Mouse (Mus musculus) right cerebral cortex, adult 2 months (tissue): ENCODE data around the gene Pum2.
"Not testable (repeated sequence)": the region's sequence is repeated elsewhere in the genome, so short reads cannot be mapped to it uniquely, and the experiment has no call there.

Experiments
- DNase-seq, 2 experiments: peaks; one replicate each; pipeline ENCODE4 v3.0.0; 2021 to 2022; ENCODE audit warnings: low spot score in 2 of 2

Pum2 gene

DNA sequence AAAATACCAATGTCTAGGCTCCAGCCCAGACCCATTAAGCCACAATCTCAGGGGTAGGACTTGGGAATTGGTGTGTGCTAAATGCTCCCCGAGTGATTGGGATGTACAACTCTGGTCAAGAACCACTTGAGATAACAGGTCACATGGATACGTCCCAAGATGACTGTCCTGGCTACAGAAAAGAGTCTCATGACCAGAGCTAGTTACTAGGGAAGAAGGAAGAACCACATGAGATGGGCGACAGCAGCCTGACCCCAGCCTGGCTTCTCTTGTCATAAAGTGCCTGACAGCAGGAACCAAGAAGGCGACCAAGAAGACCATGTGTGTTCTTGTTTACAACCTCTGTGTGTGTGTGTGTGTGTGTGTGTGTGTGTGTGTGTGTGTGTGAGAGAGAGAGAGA is 4.5 kb upstream of the Pum2 start:
- DNase-seq = no peak

DNA sequence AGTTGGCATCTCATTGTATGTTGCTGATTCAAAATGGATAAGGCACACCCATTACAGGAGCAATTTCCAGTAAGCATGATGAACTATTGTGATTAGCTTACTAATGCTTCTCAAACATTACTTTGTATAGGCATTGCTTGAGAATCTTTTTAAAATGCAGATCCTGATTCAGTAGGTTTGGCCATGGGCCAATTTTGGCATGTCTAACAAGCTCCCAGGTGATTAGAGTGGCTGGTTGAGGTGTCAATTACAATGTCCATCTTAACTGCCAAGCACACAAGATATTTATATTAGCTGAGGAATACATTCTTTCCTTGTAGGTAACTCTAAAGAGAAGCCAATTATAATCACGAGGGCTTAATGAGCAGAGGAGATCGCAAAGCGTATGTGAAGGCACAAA is 4.1 kb upstream of the Pum2 start:
- no peak for DNase-seq

DNA sequence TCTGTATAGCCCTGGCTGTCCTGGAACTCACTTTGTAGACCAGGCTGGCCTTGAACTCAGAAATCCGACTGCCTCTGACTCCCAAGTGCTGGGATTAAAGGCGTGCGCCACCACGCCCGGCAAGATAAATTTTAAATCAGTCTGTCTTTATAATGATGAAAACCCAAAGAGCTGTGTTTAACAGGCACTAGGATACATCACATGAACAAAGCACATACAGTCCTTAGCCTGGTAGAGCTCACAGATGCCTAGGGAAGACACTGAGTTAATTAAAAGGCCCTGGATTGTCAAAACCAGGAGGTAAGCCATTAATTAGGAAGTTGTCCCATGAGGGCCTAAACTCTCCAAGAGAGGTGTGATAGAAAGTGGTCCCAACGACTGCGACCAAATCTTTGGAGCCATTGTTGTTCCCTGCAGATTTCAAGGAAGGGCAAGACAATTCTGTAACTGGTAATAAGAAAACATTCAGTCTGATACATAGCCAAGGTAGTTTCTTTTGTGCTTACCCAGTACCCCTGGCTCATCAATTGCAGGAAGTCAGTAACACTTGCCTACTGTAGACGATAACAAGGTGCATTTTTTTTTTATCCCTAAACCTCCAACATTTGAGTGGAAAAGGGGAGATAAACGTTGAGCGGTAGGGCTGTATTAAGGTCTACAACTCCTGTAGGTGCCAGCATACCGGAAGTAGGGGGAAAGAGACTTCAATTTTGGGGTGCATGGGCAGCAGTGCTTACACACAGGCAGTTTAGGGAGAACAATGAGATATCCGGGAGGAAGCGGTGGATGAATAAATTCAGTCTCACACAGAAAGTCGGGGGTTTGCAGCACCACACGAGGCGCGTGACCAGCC is 587 bp upstream of the Pum2 start:
- DNase-seq = no peak

DNA sequence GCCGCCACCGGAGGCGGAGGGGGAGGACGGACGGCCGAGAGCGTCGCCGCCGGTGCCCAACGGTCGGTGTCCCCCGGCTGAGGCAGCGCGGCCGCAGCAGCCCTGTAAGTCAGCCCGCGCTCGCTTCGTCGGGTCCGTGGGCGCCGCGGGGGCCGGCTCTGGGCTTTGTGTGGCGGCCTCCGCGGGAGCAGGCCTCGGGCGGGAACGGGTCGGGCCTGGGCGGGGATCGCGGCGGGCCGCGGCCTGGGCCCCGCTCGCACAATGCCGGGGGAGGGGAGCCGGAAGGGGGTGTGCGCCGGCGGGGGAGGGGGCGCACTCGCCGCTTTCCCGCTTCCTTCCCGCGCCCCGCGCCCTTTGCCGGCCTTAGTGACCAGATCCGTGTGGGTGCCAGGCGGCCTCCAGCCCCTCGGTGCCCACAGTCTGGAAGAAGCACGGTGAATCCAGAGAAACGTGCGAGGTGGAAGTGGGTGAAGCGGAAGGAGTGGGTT is 487 bp downstream of the Pum2 start:
- DNase-seq = peak; percentile 35 to 37

DNA sequence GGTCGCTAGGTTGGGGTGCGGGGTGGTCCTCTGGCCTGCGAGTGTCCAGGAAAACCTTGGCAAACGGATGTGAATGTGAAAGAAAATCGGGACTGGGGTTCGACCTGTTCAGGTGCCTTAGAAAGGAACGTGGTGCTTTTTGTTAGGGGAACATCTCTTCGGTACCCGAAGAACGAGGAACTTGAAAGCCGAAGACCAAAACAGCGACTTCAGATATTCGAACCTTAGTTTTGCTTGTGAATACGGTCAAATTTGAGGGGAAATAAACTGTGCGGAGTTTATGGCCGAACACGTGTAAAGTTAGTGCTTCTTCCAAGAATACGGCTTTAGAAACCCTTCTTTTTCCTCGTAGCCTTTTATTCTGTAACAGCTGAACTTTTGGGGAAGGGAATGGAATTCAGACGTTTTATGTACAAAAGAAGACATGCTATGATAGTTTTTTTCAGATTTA is 982 bp downstream of the Pum2 start:
- no peak for DNase-seq

DNA sequence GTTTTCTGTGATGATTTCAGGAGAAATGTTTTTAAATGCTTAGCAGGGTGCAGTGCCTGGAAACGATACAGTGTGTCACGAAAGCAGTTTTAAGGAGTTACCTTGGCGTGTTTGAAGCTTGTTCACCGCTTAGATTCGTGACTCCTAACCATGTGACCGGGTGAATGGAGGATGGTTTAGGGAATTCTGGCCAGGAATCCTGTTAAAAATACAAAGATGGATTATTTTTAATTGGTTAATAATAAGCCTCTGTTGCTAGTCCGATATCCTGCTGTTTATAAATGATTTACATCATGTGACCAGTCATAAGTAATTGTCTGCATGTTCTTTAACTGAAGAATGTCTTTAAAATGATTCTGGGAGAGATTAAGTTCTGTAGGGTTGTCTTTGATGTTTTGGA is 1.4 kb downstream of the Pum2 start:
- DNase-seq = no peak

DNA sequence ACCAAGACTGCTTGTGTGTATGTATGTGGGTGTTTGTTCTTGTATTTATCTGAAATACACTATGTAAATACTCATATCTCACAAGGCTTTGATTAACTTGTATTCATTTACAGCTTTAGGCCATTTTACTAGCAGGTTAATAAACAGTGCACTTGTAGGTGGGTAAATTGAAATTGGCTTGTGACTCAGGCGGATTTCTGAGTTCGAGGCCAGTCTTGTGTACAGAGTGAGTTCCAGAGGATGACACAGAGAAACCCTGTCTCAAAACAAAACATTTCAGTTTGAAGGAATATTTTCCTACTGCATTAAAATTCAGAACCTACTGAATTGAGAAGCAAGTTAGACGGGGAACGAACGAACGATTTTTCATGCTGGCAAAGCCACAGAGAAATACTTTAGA is 2.4 kb downstream of the Pum2 start:
- no peak for DNase-seq

DNA sequence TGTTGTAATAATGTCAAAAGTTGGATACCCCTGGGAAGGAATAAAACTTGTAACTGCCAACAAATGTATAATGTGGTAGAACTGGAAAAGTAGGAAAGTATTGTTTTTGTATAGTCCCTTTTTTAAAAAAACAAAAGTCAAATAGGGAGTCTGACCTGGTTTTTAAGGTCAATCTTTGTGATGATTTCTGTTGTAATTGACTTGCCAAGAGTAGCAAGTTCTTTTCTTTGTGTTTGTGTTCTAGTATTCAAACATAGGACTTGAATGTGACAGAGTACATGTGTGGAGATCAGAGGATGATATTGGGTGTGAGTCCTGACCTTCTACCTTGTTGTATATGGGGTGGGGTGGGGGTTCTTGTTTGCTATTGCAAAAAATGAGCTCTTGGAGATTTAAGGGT is 4.0 kb downstream of the Pum2 start:
- no peak for DNase-seq

DNA sequence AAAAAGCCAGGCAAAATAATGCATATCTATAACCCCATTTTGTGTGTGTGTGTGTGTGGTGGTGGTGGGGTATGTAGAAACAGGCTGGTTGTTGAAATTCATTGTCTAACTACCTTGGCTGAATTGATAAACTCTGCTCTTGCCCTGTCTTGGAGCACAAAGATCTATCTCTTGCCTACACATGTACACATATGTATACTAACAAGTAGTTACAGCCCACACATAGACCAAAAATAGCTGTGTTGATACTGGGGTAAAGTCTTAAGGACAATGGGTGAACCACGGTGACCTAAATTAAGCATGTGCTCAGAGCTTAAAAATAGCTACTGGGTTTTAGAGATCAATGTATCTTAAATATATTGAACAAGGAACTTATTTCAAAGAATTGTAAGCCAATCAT is 10.3 kb downstream of the Pum2 start:
- DNase-seq = no peak

DNA sequence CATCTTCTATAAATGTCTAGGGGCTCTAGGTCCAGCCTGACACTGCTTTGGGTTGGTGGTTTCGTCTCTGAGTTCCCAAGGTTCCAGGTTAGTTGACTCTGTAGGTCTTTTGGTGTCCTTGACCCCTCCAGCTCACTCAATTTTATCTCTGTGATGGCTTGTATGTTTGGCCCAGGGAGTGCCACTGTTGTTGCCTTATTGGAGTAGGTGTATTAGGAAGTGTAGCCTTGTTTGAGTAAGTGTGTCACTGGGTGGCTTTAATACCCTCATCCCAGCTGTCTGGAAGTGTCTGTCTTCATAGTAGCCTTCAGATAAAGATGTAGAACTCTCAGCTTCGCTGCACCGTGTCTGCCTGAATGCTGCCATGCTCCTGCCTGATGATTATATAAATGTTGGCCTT is 11.1 kb downstream of the Pum2 start:
- no peak for DNase-seq

DNA sequence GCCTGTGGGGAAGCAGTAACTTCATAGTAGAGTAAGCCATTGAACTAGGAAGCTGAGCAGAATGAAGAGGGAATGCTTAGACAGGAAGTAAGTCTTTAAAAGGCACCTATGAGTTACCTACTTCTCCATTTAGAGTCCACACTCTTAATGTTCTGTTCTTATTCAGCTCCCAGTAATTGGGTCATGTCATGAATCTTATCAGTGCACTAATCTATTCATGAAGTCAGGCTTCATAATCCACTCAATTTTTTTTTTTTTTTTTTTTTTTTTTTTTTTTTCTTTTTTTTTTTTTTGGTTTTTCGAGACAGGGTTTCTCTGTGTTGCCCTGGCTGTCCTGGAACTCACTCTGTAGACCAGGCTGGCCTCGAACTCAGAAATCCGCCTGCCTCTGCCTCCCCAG is 15.9 kb downstream of the Pum2 start:
- not testable (repeated sequence) for DNase-seq

DNA sequence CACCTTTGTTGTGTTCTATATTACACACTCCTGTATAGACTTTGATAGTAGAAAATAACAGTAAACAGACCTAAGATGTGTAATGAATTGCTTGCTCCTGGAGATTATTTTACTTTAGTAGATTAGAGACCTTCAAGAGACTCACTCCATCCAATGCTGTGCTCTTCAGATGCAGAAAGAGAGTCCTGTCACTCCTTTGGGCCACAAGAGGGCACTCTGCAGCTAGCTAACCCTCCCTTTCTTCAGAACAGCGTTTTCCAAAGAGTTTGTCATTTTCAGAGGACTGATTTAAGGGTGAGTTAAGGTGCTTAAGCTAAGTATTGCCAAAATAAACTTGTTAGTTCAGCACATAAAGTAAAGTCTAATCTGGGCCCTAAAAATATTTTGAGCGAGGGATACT is 25.0 kb downstream of the Pum2 start:
- DNase-seq = peak; percentile 28 to 42

DNA sequence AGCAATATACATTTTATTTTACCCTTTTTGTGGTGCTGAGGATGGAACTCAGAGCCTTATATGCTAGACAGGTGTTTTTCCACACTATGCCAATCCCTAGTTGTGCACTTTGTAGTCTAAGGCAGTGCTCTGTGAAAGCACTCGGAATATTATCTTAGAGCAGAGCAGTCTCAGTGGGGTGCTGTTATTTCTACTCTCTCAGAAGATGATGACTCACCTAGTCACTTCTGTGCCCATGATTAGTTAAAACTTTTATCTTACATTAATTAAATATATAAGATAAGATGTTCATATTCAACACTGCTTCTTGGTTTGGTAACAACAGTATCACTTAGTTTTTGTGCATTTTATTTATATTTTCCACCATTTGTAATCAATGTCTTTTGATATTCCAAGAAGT is 30.1 kb downstream of the Pum2 start:
- DNase-seq = no peak

DNA sequence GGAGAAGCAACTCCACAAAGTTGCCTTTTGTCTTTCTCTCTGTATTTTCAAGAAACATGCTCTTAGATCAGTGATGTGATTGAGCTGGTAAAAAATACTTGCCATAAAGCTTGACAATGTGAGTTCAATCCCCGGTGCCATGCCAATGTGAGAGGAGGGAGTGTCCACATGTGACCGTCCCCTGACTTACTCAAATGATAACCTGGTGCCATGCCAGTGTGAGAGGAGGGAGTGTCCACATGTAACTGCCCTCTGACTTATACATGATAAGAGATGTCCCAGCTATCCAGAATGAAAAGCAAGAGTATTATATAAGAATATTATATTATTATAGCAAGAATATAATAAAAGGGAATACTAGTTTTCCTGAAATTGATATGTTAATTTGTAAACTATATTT is 34.9 kb downstream of the Pum2 start:
- DNase-seq = no peak

DNA sequence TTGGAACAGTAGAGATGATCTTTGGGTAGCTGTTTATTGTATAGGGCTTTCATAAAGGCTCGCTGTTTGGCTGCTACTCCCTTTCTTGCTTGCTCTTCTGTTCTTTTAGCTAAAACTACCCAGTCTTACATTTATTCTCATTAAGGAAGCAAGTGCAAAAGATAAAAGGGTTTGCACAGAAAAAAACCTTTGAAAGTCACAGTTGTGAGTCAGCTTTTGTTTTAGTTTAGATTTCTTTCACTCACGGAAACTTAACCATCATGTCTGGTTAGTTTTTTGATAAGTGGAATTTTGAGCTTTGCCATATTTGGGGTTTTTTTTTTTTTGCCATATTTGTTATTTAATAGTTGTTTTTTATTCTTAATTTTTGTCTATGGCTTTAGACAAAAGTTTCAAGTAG is 38.7 kb downstream of the Pum2 start:
- DNase-seq = no peak

DNA sequence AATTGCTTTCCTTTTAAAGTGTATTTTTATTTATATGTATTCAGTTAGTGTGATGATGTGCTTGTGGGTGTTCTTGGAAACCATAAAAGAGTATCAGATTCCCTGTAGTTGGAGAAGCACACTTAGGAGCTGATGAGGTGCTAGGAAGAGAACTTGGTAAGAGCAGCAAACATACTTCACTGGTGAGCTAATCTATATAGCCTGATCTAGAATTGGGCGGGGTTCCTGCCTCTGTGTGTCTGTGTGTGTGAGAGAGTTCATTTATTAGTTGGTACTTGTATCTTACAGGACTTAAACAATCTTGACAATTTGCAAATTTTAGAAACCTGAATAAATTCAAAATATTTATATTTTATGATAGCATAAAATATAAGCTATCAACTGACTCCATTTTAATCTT is 42.2 kb downstream of the Pum2 start:
- DNase-seq = no peak

DNA sequence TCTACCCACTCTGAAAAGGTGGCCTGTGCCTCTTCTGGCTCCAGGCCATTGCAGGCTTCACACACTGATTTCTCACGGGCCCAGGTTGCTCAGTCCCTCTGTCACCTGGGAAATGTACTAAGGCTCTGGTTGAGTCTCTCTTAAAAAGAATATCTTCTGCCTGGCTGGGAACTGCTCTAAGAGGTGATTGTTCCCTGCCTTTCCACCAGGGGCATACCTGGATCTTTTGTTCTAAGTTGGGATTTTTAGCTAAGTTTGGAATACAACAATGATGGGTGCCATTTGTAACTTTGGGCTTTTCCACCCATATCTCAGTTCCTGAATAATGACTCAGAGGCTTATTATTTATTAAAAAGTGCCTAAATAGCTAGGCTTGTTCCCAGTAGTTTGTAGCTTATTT is 53.0 kb downstream of the Pum2 start:
- DNase-seq = no peak

DNA sequence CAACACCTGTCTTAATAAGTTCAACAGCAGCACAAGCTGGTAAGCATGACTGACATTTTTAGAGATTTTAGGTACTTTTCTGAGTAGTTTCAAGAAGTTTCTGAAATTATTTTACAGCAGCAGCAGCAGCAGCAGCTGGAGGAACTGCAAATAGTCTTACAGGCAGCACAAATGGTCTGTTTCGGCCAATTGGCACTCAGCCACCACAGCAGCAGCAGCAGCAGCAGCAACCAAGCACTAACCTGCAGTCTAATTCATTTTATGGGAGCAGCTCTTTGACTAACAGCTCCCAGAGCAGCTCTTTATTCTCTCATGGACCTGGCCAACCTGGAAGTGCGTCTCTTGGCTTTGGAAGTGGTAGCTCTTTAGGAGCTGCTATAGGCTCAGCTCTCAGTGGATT is 54.8 kb downstream of the Pum2 start:
- DNase-seq = no peak

DNA sequence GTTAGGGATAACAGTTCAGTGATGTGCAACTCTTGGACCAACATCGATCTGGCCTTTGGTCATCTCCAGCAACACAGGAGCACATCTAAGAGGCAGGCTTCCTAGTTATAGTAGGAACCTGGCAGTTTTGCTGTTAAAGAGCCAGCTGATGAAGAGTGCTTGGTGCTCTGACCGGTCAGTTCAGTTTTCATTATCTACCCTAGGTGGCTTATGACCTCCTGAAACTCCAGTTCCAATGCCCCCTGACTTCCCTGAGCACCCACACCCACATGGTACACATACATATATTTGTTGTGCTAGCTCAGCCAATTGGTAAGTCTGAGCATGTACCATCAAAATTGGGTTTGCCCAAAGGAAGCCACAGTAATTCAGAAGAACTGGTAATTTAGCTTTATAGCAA is 79.7 kb downstream of the Pum2 start:
- DNase-seq = no peak

DNA sequence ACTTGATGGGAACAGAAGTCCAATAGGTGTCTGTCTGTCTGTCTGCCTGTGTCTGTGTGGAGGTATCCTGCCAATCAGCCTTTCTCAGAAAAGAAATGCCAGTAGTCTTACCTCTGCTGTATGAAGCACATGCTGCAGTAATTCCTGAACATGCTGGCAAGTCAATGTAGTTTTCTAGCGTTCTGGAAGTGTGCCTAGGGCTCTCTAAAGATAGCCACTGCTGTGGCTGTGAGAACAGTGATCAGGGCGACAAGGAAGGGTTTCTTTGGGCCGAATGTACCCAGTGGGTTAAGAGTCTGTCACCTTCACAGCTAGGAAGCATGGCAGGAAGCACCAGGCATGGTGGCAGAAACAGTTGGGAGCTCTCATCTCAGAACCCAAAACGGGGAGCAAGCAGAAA is 80.2 kb downstream of the Pum2 start:
- no peak for DNase-seq

DNA sequence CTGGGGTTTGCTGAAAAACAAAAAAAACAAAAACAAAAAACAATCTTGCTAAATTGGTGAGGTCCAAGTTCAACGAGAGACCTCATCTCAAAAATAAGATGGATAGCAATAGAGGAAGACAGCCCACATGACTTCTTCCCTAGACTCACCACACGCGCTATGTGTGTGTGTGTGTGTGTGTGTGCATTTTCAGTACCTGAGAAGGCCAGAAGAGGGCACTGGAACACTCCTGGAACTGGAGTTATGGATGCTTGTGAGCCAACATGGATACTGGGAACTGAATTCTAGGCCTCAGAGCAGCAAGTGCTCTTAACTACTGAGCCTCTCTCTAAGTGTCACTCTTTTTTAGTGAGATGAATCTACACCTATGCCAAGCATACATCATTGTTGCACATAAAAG is 84.1 kb downstream of the Pum2 start:
- peak in 1 of 2 experiments; percentile 2 for DNase-seq

DNA sequence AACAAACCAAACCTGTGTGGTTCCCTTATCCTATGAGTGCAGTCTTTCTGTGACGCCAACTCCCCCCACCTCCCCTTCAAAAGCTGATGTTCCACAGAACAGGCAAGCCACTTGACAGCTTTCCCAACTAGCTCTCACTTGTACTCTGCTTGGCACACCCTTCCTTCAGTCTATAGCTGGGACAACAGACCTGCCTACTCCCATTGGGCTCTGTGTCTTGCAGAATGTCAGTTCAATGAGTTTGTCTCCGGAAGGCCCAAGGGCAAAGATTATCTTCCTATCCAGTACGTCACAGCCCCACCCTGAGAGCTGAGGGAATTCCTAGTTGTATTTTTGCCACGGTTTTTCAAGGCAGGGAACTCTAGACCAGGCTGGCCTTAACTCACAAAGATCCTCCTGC is 85.2 kb downstream of the Pum2 start:
- DNase-seq = no peak

DNA sequence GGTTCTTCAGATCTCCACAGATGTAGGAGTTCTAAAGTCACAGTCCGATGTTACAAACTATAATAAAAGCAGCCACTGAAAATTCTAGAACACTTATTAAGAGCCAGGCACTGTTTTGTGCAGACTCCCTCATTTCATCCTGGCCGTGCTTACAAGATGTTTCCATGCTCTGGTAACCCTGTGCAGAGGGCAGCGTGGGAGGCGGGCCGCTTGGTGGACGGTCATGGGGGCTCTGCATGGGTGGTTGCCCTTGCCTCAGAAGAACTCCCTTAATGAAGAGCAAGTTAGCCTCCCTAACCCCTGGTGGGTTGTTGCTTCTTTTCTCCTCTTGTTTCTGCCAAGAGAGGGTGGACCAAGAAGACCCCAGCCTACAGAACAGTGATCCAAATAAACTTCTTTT is 85.8 kb downstream of the Pum2 start:
- DNase-seq = no peak

DNA sequence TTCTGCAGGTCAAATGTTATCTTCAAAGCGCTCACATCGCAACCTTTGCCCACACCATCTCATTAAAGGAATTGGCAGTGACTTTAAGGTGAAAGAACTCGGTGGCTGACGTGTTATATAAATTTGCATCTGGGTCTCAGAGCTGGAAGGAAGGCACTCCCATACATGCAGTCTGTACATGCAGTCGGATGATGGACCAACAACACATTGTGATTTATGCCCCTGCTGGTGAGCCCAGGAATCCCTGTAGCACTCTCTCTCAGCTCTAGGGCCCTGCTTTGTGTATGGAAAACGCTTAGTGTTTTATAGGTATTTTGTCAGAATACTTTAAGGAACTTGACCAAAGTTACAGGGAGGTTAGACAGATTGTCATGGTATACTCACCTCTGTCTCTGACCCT is 86.6 kb downstream of the Pum2 start:
- no peak for DNase-seq
